ENCODE assay signal across 9 mouse cellular contexts in genomic region chr6:8510864-8511428, GRCm38 (mm10). TPM values are rescaled to one million over a fixed set of nuclear protein-coding genes. Genes with fewer than 3 reads are reported as not detected.
A peak's percentile ranks its signal among the peaks of the same experiment; 100 is the strongest.
DNase-seq lines count a peak whose midpoint lies in the region; ATAC-seq and TF ChIP-seq lines count a peak whose summit lies in the region.
"Had no signal": no experiment of that assay in that cellular context is flagged by ENCODE, and none has a peak within 500 bp of the region (broad histone marks: within the 10 kb centered on the region; RNA-seq: fewer than 3 reads in every experiment).

No protein-coding gene starts in this region.

- H3K9me3 ChIP-seq in ES-E14 (ENCODE audit: control insufficient read depth, insufficient read depth, low read depth, low read length), result no peaks in the 10 kb centered on the region
- no peaks in the 10 kb centered on the region for H3K9me3 ChIP-seq in forebrain, embryonic 15.5 days
- H3K9me3 ChIP-seq in liver, embryonic 15.5 days (replicated peaks), result no peaks in the 10 kb centered on the region

- peak overlapping the region; percentile 62 for H3K4me3 ChIP-seq in heart, adult 2 months
- H3K4me3 ChIP-seq in ES-E14 (ENCODE audit: insufficient read depth in 1 of 2, low read depth in 1 of 2, low read length in 2 of 2, poor library complexity in 1 of 2, severe bottlenecking in 1 of 2), result peak overlapping the region; percentile 84 to 86; a peak in 3 of 4 replicates
- peak overlapping the region; percentile 95 for H3K4me3 ChIP-seq in forebrain, embryonic 15.5 days
- peak overlapping the region; percentile 94 for H3K4me3 ChIP-seq in liver, embryonic 15.5 days (replicated peaks)

- H3K27ac ChIP-seq in heart, adult 2 months, result peak overlapping the region; percentile 97
- H3K27ac ChIP-seq in ES-E14 (ENCODE audit: insufficient read depth, low read depth, low read length, poor library complexity, severe bottlenecking), result no peak overlapping the region
- H3K27ac ChIP-seq in forebrain, embryonic 15.5 days (replicated peaks), result peak overlapping the region; percentile 99
- H3K27ac ChIP-seq in liver, embryonic 15.5 days (replicated peaks), result no peak overlapping the region

- peaks cover 2% of the 10 kb centered on the region for H3K4me1 ChIP-seq in heart, adult 2 months (ENCODE audit: control insufficient read depth, insufficient read depth, low read length)
- H3K4me1 ChIP-seq in ES-E14 (ENCODE audit: control insufficient read depth in 2 of 2, insufficient read depth in 2 of 2, low read length in 2 of 2, poor library complexity in 1 of 2), result 0 out of 4 replicates have a peak, but pooled peaks cover 0 to 2% of the 10 kb centered on the region in 2 experiments
- H3K4me1 ChIP-seq in forebrain, embryonic 15.5 days, result peaks cover 36% of the 10 kb centered on the region
- peaks cover 31% of the 10 kb centered on the region for H3K4me1 ChIP-seq in liver, embryonic 15.5 days (replicated peaks)

- intact Hi-C loops in heart, adult 2 months (cut with DNase I), result loop anchor here (5.0 kb wide), 1 partner anchor 239 kb away; no protein-coding TSS in a partner anchor
- intact Hi-C loops in heart, postnatal 14 days (cut with DNase I), result loop anchor here (5.0 kb wide), 2 partner anchors 159 to 181 kb away; no protein-coding TSS in a partner anchor

- ATAC-seq in forebrain, embryonic 15.5 days (replicated peaks), result no peak
- no peak for ATAC-seq in liver, embryonic 15.5 days (ENCODE audit: insufficient read depth)

- TF ChIP-seq EP300 in heart, adult 2 months (IDR thresholded peaks at IDR 0.05; ENCODE audit: insufficient read depth, low read depth, low read length), result no peak

- H3K27me3 ChIP-seq in heart, adult 2 months (ENCODE audit: control insufficient read depth, insufficient read depth, low read length), result no peaks in the 10 kb centered on the region
- H3K27me3 ChIP-seq in forebrain, embryonic 15.5 days, result no peaks in the 10 kb centered on the region
- no peaks in the 10 kb centered on the region for H3K27me3 ChIP-seq in liver, embryonic 15.5 days
- H3K27me3 ChIP-seq: Patski had no signal

- no peak for TF ChIP-seq CTCF in heart, adult 2 months (IDR thresholded peaks at IDR 0.05)

- DNase-seq in heart, adult 2 months, result no peak
- no peak for DNase-seq in heart, postnatal 14 days
- DNase-seq in ES-E14 (ENCODE audit: low read depth, low spot score), result no peak
- DNase-seq in c-Kit-positive CD71-positive TER-119-positive erythroid progenitor cells, embryonic 14.5 days (ENCODE audit: low spot score), result no peak
- DNase-seq in thymus, postnatal 14 days, result no peak
- no peak for DNase-seq in urinary bladder, adult 2 months (ENCODE audit: low spot score)

- H3K79me2 ChIP-seq in heart, adult 2 months (replicated peaks; ENCODE audit: control insufficient read depth, insufficient read depth, low read length), result peaks cover 2% of the 10 kb centered on the region; the same call in 1 of the 2 replicates

- WGBS in heart, adult 2 months, result 13% methylated on average over 7 of the region's 7 CpGs
- WGBS in forebrain, embryonic 15.5 days, result under 1% methylated on average over 7 of the region's 7 CpGs
- 28% methylated on average over 7 of the region's 7 CpGs for WGBS in liver, embryonic 15.5 days (ENCODE audit: insufficient replicate concordance)

- no peak for TF ChIP-seq POLR2A in heart, adult 2 months (IDR thresholded peaks at IDR 0.05; ENCODE audit: insufficient read depth, low read depth, low read length)

- in situ Hi-C loops in ES-E14 (cut with MboI; ENCODE audit: low sequenced_read_pairs in 2 of 2, unreplicated experiment in 2 of 2), result no loop called here

- peak overlapping the region; percentile 65 for H3K4me2 ChIP-seq in forebrain, embryonic 15.5 days (replicated peaks)
- H3K4me2 ChIP-seq in liver, embryonic 15.5 days, result peak overlapping the region; percentile 98

- peaks cover 6% of the 10 kb centered on the region for H3K36me3 ChIP-seq in heart, adult 2 months (ENCODE audit: control insufficient read depth, insufficient read depth, low read length)
- no peaks in the 10 kb centered on the region for H3K36me3 ChIP-seq in ES-E14 (ENCODE audit: control insufficient read depth, insufficient read depth, low read length, poor library complexity, severe bottlenecking)
- H3K36me3 ChIP-seq in forebrain, embryonic 15.5 days, result no peaks in the 10 kb centered on the region
- H3K36me3 ChIP-seq in liver, embryonic 15.5 days (replicated peaks), result 0 out of 2 replicates have a peak, but pooled peaks cover 3% of the 10 kb centered on the region

- H3K9ac ChIP-seq in heart, adult 2 months (ENCODE audit: low read depth, low read length), result peak overlapping the region; percentile 85; the same call in 1 of the 2 replicates
- no peak overlapping the region for H3K9ac ChIP-seq in ES-E14 (ENCODE audit: insufficient read depth, low read depth, low read length, poor library complexity, severe bottlenecking)
- peak overlapping the region; percentile 95 for H3K9ac ChIP-seq in forebrain, embryonic 15.5 days (replicated peaks)
- peak overlapping the region; percentile 97 for H3K9ac ChIP-seq in liver, embryonic 15.5 days

TF ChIP-seq in ES-E14, 5 proteins besides CTCF, POLR2A, EP300 and RAD21:
- no peak for TF ChIP-seq MAFK (IDR thresholded peaks at IDR 0.05; ENCODE audit: insufficient read depth, low read depth, low read length)
- no peak for TF ChIP-seq HCFC1 (IDR thresholded peaks at IDR 0.05; ENCODE audit: borderline replicate concordance, insufficient read depth, low read length)
- no peak for TF ChIP-seq CHD2 (IDR thresholded peaks at IDR 0.05; ENCODE audit: low read depth, low read length)
- TF ChIP-seq ZC3H11A (IDR thresholded peaks at IDR 0.05; ENCODE audit: borderline replicate concordance, low read depth, low read length), result no peak
- TF ChIP-seq ZNF384 (IDR thresholded peaks at IDR 0.05; ENCODE audit: low read depth, low read length), result no peak
TF ChIP-seq in ES-E14: peak in this region for 0.

RNA-seq across cellular contexts. Expression of gene Glcci1, which starts 1.5 kb away (rescaled TPM):
- 10 to 100 TPM in 1 of 2 experiments, 1 to 10 TPM in 1; 9.0 to 10.7 TPM for total RNA-seq in heart, adult 2 months (2021)
- 1.7 and 3.2 TPM in 2 replicates for polyA plus RNA-seq in heart, adult 2 months (2012; rRNA removed)
- total RNA-seq in heart, postnatal 14 days (2021), result 10 to 100 TPM; 11.5 to 23.8 TPM
- total RNA-seq in ES-E14 (2012; rRNA removed), result 0.94 and 1.8 TPM in 2 replicates
- 16.9 and 19.0 TPM in 2 replicates for polyA plus RNA-seq in forebrain, embryonic 15.5 days (2015; fragmentation: Nextera tagmentation; extraction: Ambion mirVana)
- 1.1 and 1.5 TPM in 2 replicates for polyA plus RNA-seq in liver, embryonic 15.5 days (2015; fragmentation: Nextera tagmentation; extraction: Ambion mirVana)
- 3.6 and 4.2 TPM in 2 replicates for polyA plus RNA-seq in urinary bladder, adult 2 months (2012; rRNA removed)

Comparison
In these comparisons a context has a peak if more than half of its experiments do, and no peak if none do; other contexts are left out.
1. H3K27ac ChIP-seq: peak in heart, adult 2 months (single experiment) and forebrain, embryonic 15.5 days (single experiment); none in ES-E14 (single experiment) and liver, embryonic 15.5 days (single experiment).
2. Peak in every context shown above with its lines, with median percentiles within 50 percentile points of each other: H3K4me3 ChIP-seq.